Mouse (Mus musculus): ENCODE data around the gene B3galt1.

DNA sequence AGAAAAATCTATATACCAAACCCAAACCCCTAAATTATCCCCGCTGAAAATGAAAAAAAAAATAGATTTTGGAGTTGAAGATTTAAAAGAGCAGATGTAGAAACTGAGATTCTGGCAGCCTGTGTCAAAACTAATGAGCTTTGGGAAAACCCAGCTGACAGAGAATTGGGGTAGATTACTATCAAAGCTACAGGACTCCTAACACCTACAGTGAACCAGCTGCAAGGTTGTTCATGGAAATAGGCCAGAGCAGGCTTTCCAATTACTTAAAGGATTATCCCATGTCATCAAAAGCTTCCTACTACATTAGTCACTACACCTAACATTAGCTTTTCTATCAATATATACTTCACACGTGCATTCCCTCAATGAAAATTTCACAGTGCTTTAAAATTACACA lies 165.1 kb downstream of the B3galt1 start:
- no peak for TF ChIP-seq TAL1 (IDR thresholded peaks at IDR 0.05; ENCODE audit: low read length)
- TF ChIP-seq GATA1 (IDR thresholded peaks at IDR 0.05; ENCODE audit: low read length), result no peak
